Mouse (Mus musculus) lung, adult 10 weeks (tissue): ENCODE data around the gene Bcl2l11. TPM values are rescaled to one million over a fixed set of nuclear protein-coding genes. Genes with fewer than 3 reads are reported as not detected.

ENCODE experiments used
- polyA plus RNA-seq: library from polyadenylated mRNA; stranded (reverse); fragments of 350-450 nt; fragmentation: Illumina TruSeq; extraction: RNeasy Lipid Tissue Mini Kit (QIAGEN cat#74804); gene quantifications from one replicate; pipeline ENCODE4 v1.2.3, GENCODE M21; 2014; ENCODE audit warnings: low read depth, low replicate concordance; ENCODE audit not compliant: insufficient read depth

Bcl2l11 gene
- 8.7 TPM for polyA plus RNA-seq

GRCm38 (mm10) chr2:128125635-128126470 is at the start of gene Bcl2l11:
Gene Bcl2l11 (plus strand): TSS chr2:128126038.

